Mouse (Mus musculus) gonadal fat pad, adult 2 months (tissue): ENCODE measurements around the gene Unc5c. TPM values are rescaled to one million over a fixed set of nuclear protein-coding genes. Genes with fewer than 3 reads are reported as not detected.

Source experiments
- DNase-seq: peaks from one replicate; pipeline ENCODE4 v3.0.0-alpha.2; 2012; ENCODE audit warnings: low read depth
- polyA plus RNA-seq: library from polyadenylated mRNA; depleted of rRNA; stranded (reverse); fragments of >200 nt; gene quantifications from 2 replicates; pipeline ENCODE4 v1.2.3, GENCODE M21; 2012

Gene Unc5c
- polyA plus RNA-seq, 1 experiment: 0.18 TPM

- DNase-seq: no peak
Measured at GRCm38 (mm10) chr3:141597974-141598373, 133.0 kb downstream of the Unc5c start.

GRCm38 (mm10) chr3:141598936-141599335 lies 133.9 kb downstream of the Unc5c start:
- DNase-seq: no peak

- no peak for DNase-seq
Measured at GRCm38 (mm10) chr3:141601072-141601549, 136.1 kb downstream of the Unc5c start.

- DNase-seq: no peak
Measured at GRCm38 (mm10) chr3:141616718-141617117, 151.7 kb downstream of the Unc5c start.

- DNase-seq: no peak
Measured at GRCm38 (mm10) chr3:141618675-141619074, 153.7 kb downstream of the Unc5c start.

- DNase-seq: no peak
Measured at GRCm38 (mm10) chr3:141621496-141621895, 156.5 kb downstream of the Unc5c start.

GRCm38 (mm10) chr3:141626935-141627638 lies 162.1 kb downstream of the Unc5c start:
- DNase-seq: no peak

- DNase-seq: no peak
Measured at GRCm38 (mm10) chr3:141627639-141627977, 162.6 kb downstream of the Unc5c start.

- DNase-seq: no peak
Measured at GRCm38 (mm10) chr3:141629431-141629830, 164.4 kb downstream of the Unc5c start.

GRCm38 (mm10) chr3:141637900-141638299 lies 172.9 kb downstream of the Unc5c start:
- no peak for DNase-seq

- DNase-seq: no peak
Measured at GRCm38 (mm10) chr3:141644264-141644663, 179.2 kb downstream of the Unc5c start.

- DNase-seq: no peak
Measured at GRCm38 (mm10) chr3:141646588-141646987, 181.6 kb downstream of the Unc5c start.

GRCm38 (mm10) chr3:141650658-141651057 lies 185.6 kb downstream of the Unc5c start:
- DNase-seq: no peak

GRCm38 (mm10) chr3:141653915-141654314 lies 188.9 kb downstream of the Unc5c start:
- no peak for DNase-seq

- no peak for DNase-seq
Measured at GRCm38 (mm10) chr3:141659041-141659789, 194.2 kb downstream of the Unc5c start.

GRCm38 (mm10) chr3:141660065-141661062 lies 195.3 kb downstream of the Unc5c start:
- no peak for DNase-seq

- no peak for DNase-seq
Measured at GRCm38 (mm10) chr3:141689113-141689512, 224.1 kb downstream of the Unc5c start.

- no peak for DNase-seq
Measured at GRCm38 (mm10) chr3:141690676-141691075, 225.7 kb downstream of the Unc5c start.

- no peak for DNase-seq
Measured at GRCm38 (mm10) chr3:141691418-141691817, 226.4 kb downstream of the Unc5c start.

- DNase-seq: no peak
Measured at GRCm38 (mm10) chr3:141691846-141692245, 226.8 kb downstream of the Unc5c start.

- DNase-seq: no peak
Measured at GRCm38 (mm10) chr3:141699177-141699576, 234.2 kb downstream of the Unc5c start.

- DNase-seq: no peak
Measured at GRCm38 (mm10) chr3:141701381-141701909, 236.4 kb downstream of the Unc5c start.
